Comparison of ENCODE assay signal across 23 mouse cellular contexts in the genomic region with DNA sequence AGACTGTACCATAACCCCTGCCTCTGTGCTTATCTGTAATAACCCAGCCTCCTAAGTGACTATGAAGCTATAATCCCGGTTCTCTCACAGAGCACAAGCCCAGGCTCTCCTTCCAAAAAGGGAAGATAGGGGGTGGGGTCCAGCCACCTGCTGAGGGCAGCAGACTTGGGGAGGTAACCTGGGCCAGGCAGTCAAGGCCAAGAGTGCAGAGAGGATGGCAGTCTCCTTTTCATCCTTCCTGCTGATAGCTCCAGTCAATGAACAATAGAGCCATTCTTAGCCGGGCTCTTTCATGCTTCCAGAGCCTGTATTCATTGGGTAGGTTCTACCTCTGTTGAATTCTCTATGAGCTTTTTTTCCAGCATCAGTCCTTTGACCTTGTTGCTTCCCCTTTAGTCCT.
DNase-seq lines count a peak whose midpoint lies in the region; ATAC-seq and TF ChIP-seq lines count a peak whose summit lies in the region.
"Had no signal": no experiment of that assay in that cellular context is flagged by ENCODE, and none has a peak within 500 bp of the region (broad histone marks: within the 10 kb centered on the region; RNA-seq: fewer than 3 reads in every experiment).

No protein-coding gene starts in this region.

- DNase-seq in intestine, embryonic 14.5 days (ENCODE audit: low spot score): no peak
- DNase-seq in WW6 (ENCODE audit: low read depth, low spot score): peak; percentile 5
- DNase-seq in stomach, postnatal 0 days (ENCODE audit: low spot score): no peak
- no peak for DNase-seq in adrenal gland, postnatal 36 days
- DNase-seq: adrenal gland, adult 2 months; adrenal gland, postnatal 14 days; cerebellum, adult 11-12 months; cerebellum, adult 8-10 months; cerebellum, postnatal 10 days; cerebellum, postnatal 36 days; embryo, embryonic 11 days; gastrocnemius, postnatal 10 days; heart, adult 11 months; kidney, adult 11 months had no signal

- no peak overlapping the region for H3K4me2 ChIP-seq in intestine, embryonic 14.5 days (ENCODE audit: low read length)
- H3K4me2 ChIP-seq in intestine, postnatal 0 days (replicated peaks; ENCODE audit: low read depth): no peak overlapping the region
- no peak overlapping the region for H3K4me2 ChIP-seq in intestine, embryonic 15.5 days (replicated peaks)
- no peak overlapping the region for H3K4me2 ChIP-seq in stomach, postnatal 0 days (replicated peaks; ENCODE audit: low read depth)
- H3K4me2 ChIP-seq: forebrain, embryonic 13.5 days; heart, embryonic 11.5 days; hindbrain, embryonic 12.5 days; hindbrain, embryonic 15.5 days had no signal

- peak; percentile 58 for ATAC-seq in intestine, embryonic 14.5 days (replicated peaks; ENCODE audit: low FRiP score, low TSS enrichment, low read depth)
- no peak for ATAC-seq in intestine, postnatal 0 days
- ATAC-seq in intestine, embryonic 15.5 days: peak; percentile 89
- no peak for ATAC-seq in stomach, postnatal 0 days (ENCODE audit: low FRiP score, low TSS enrichment)
- ATAC-seq: forebrain, embryonic 13.5 days; forebrain, embryonic 16.5 days had no signal

- no peak for TF ChIP-seq EP300 in stomach, postnatal 0 days (optimal IDR thresholded peaks at IDR 0.05)

- no peak overlapping the region for H3K4me3 ChIP-seq in intestine, embryonic 14.5 days (ENCODE audit: low read depth, low read length)
- no peak overlapping the region for H3K4me3 ChIP-seq in intestine, postnatal 0 days (ENCODE audit: low read depth, low read length)
- no peak overlapping the region for H3K4me3 ChIP-seq in intestine, embryonic 15.5 days (replicated peaks)
- H3K4me3 ChIP-seq in stomach, postnatal 0 days (ENCODE audit: low read depth, low read length): no peak overlapping the region
- H3K4me3 ChIP-seq: forebrain, embryonic 10.5 days; forebrain, embryonic 13.5 days; hindbrain, embryonic 12.5 days; hindbrain, embryonic 15.5 days had no signal

- H3K4me1 ChIP-seq in intestine, embryonic 14.5 days (replicated peaks; ENCODE audit: control insufficient read depth, insufficient read depth, low read length): no peaks in the 10 kb centered on the region
- no peaks in the 10 kb centered on the region for H3K4me1 ChIP-seq in intestine, postnatal 0 days (replicated peaks; ENCODE audit: control insufficient read depth, insufficient read depth, low read length)
- no peaks in the 10 kb centered on the region for H3K4me1 ChIP-seq in intestine, embryonic 15.5 days (replicated peaks)
- H3K4me1 ChIP-seq in stomach, postnatal 0 days (replicated peaks; ENCODE audit: control insufficient read depth, insufficient read depth): no peaks in the 10 kb centered on the region
- H3K4me1 ChIP-seq: forebrain, embryonic 13.5 days; hindbrain, embryonic 12.5 days; hindbrain, embryonic 15.5 days had no signal

- no peak overlapping the region for H3K27ac ChIP-seq in intestine, embryonic 14.5 days (ENCODE audit: low read depth)
- H3K27ac ChIP-seq in intestine, postnatal 0 days (ENCODE audit: low read depth, low read length): no peak overlapping the region
- no peak overlapping the region for H3K27ac ChIP-seq in intestine, embryonic 15.5 days
- no peak overlapping the region for H3K27ac ChIP-seq in stomach, postnatal 0 days (replicated peaks)
- H3K27ac ChIP-seq: forebrain, embryonic 10.5 days; forebrain, embryonic 13.5 days; hindbrain, embryonic 12.5 days; hindbrain, embryonic 15.5 days had no signal

- H3K36me3 ChIP-seq in intestine, embryonic 14.5 days (ENCODE audit: control insufficient read depth, insufficient read depth, low read length): no peaks in the 10 kb centered on the region
- no peaks in the 10 kb centered on the region for H3K36me3 ChIP-seq in intestine, postnatal 0 days (ENCODE audit: control insufficient read depth, insufficient read depth)
- H3K36me3 ChIP-seq in intestine, embryonic 15.5 days: no peaks in the 10 kb centered on the region
- H3K36me3 ChIP-seq in stomach, postnatal 0 days (ENCODE audit: control insufficient read depth, insufficient read depth, low read length): no peaks in the 10 kb centered on the region
- H3K36me3 ChIP-seq: forebrain, embryonic 10.5 days; hindbrain, embryonic 12.5 days; hindbrain, embryonic 15.5 days had no signal

- WGBS in intestine, embryonic 14.5 days: 62% methylated on average over 2 of the region's 2 CpGs
- 24% methylated on average over 2 of the region's 2 CpGs for WGBS in intestine, postnatal 0 days
- WGBS in intestine, embryonic 15.5 days: 47% methylated on average over 2 of the region's 2 CpGs
- WGBS in stomach, postnatal 0 days: 47% methylated on average over 2 of the region's 2 CpGs

- H3K9me3 ChIP-seq in intestine, embryonic 14.5 days (ENCODE audit: control insufficient read depth, low read length): no peaks in the 10 kb centered on the region
- H3K9me3 ChIP-seq in intestine, postnatal 0 days (ENCODE audit: control insufficient read depth): no peaks in the 10 kb centered on the region
- H3K9me3 ChIP-seq in intestine, embryonic 15.5 days: no peaks in the 10 kb centered on the region
- no peaks in the 10 kb centered on the region for H3K9me3 ChIP-seq in stomach, postnatal 0 days (ENCODE audit: control insufficient read depth, low read length)
- H3K9me3 ChIP-seq: forebrain, embryonic 10.5 days; forebrain, embryonic 13.5 days; hindbrain, embryonic 12.5 days; hindbrain, embryonic 15.5 days had no signal

- no peak for TF ChIP-seq CTCF in intestine, postnatal 0 days (IDR thresholded peaks at IDR 0.05; ENCODE audit: low read depth)
- no peak for TF ChIP-seq CTCF in stomach, postnatal 0 days (IDR thresholded peaks at IDR 0.05; ENCODE audit: low read depth)

- H3K27me3 ChIP-seq in intestine, embryonic 14.5 days (replicated peaks; ENCODE audit: control insufficient read depth, insufficient read depth, low read length): no peaks in the 10 kb centered on the region
- H3K27me3 ChIP-seq in intestine, postnatal 0 days (replicated peaks; ENCODE audit: control insufficient read depth, insufficient read depth, low read length): no peaks in the 10 kb centered on the region
- no peaks in the 10 kb centered on the region for H3K27me3 ChIP-seq in intestine, embryonic 15.5 days (replicated peaks)
- H3K27me3 ChIP-seq in stomach, postnatal 0 days (ENCODE audit: control insufficient read depth, insufficient read depth, low read length): no peaks in the 10 kb centered on the region
- H3K27me3 ChIP-seq: CH12.LX; forebrain, embryonic 13.5 days; hindbrain, embryonic 12.5 days; hindbrain, embryonic 15.5 days had no signal

- H3K9ac ChIP-seq in intestine, embryonic 14.5 days (ENCODE audit: low read length): no peak overlapping the region
- no peak overlapping the region for H3K9ac ChIP-seq in intestine, postnatal 0 days (ENCODE audit: low read depth, low read length)
- no peak overlapping the region for H3K9ac ChIP-seq in intestine, embryonic 15.5 days
- H3K9ac ChIP-seq in stomach, postnatal 0 days (ENCODE audit: low read length): no peak overlapping the region
- H3K9ac ChIP-seq: forebrain, embryonic 13.5 days; hindbrain, embryonic 12.5 days; hindbrain, embryonic 15.5 days had no signal

Comparison
In these comparisons a context has a peak if more than half of its experiments do, and no peak if none do; other contexts are left out.
1. ATAC-seq: peak in intestine, embryonic 14.5 days (single experiment) and intestine, embryonic 15.5 days (single experiment); none in intestine, postnatal 0 days (single experiment) and stomach, postnatal 0 days (single experiment).